Mouse (Mus musculus) heart, adult 2 months (tissue): ENCODE measurements at regions not wholly inside any gene's neighbourhood (a gene's known extent, or its start where the extent isn't known, plus 50 kb on each side); places are given as distances from the start of the nearest gene placed in this dataset.

Experiments
- CTCF ChIP-seq: fragments of 200-600 bp; IDR thresholded peaks from 2 replicates; pipeline ENCODE4 v1.8.1; 2022; ENCODE audit warnings: antibody characterized with exemption, mild to moderate bottlenecking, moderate library complexity
- POLR2A ChIP-seq: fragments of 200-500 bp; IDR thresholded peaks from 2 replicates; pipeline ENCODE4 v1.6.1; 2011; ENCODE audit warnings: mild to moderate bottlenecking, low read depth, low read length, control low read depth; ENCODE audit not compliant: insufficient read depth

- TF ChIP-seq POLR2A: no peak
- TF ChIP-seq CTCF: no peak
Observed at GRCm38 (mm10) chr8:128276475-128276874, 81.9 kb upstream of the Nrp1 start.
